Mouse (Mus musculus) bone marrow macrophage, adult 2 months (primary cell): ENCODE measurements around the gene Glrx.

Source experiments
- CTCF ChIP-seq: IDR thresholded peaks from 2 replicates; pipeline ENCODE4 v1.5.1; 2012; ENCODE audit warnings: low read depth, mild to moderate bottlenecking, low read length, moderate library complexity
- POLR2A ChIP-seq: IDR thresholded peaks from 2 replicates; pipeline ENCODE4 v1.6.1; 2012; ENCODE audit warnings: mild to moderate bottlenecking, low read depth, low read length, borderline replicate concordance

- TF ChIP-seq CTCF (no peak), POLR2A (no peak)
These were observed 53.2 kb downstream of the Glrx start for GRCm38 (mm10) chr13:75892876-75893275.
